Mouse (Mus musculus): Measurements from ENCODE around the gene Cidec. TPM values are rescaled to one million over a fixed set of nuclear protein-coding genes. Genes with fewer than 3 reads are reported as not detected.

The Cidec gene
- total RNA-seq (2014; rRNA removed) (not detected in 2 replicates), polyA plus RNA-seq (2015; fragmentation: Nextera tagmentation; extraction: Ambion mirVana) (not detected in 2 replicates)

- no peak for ATAC-seq
- no peak for DNase-seq (ENCODE audit: low spot score)
- H3K27me3 ChIP-seq (ENCODE audit: insufficient read depth, low read length) = no peaks in the 10 kb centered on the region
- no peak within 1 kb of the TSS for H3K4me2 ChIP-seq (ENCODE audit: low read depth, low read length)
- no peaks in the 10 kb centered on the region for H3K4me1 ChIP-seq (ENCODE audit: insufficient read depth, low read length)
- H3K9ac ChIP-seq (replicated peaks; ENCODE audit: low read length) = no peak within 1 kb of the TSS
- 78% methylated on average over 9 of the region's 9 CpGs for WGBS
- no peaks in the 10 kb centered on the region for H3K9me3 ChIP-seq (ENCODE audit: low read length)
- H3K27ac ChIP-seq = no peak within 1 kb of the TSS
- H3K4me3 ChIP-seq (ENCODE audit: low read length) = no peak within 1 kb of the TSS
- H3K36me3 ChIP-seq (ENCODE audit: insufficient read depth, low read length) = no peaks in the 10 kb centered on the region
- TF ChIP-seq CTCF (IDR thresholded peaks at IDR 0.05; ENCODE audit: low read depth) = no peak
Measured at GRCm38 (mm10) chr6:113435664-113436205, at the start of gene Cidec. Gene Cidec (minus strand): TSS chr6:113435760.

- peak overlapping the region; percentile 53 for H3K4me3 ChIP-seq (ENCODE audit: low read length)
- DNase-seq (ENCODE audit: low spot score) (peak; percentile 60), ATAC-seq (peak; percentile 28)
- H3K27ac ChIP-seq = peak overlapping the region; percentile 96
- peaks cover 6% of the 10 kb centered on the region; the same call in 1 of the 2 replicates for H3K36me3 ChIP-seq (ENCODE audit: insufficient read depth, low read length)
- peak; percentile 26; the same call in 1 of the 2 replicates for TF ChIP-seq CTCF (IDR thresholded peaks at IDR 0.05; ENCODE audit: low read depth)
- H3K27me3 ChIP-seq (ENCODE audit: insufficient read depth, low read length) = no peaks in the 10 kb centered on the region
- WGBS = 7% methylated on average over 10 of the region's 10 CpGs
- H3K9ac ChIP-seq (replicated peaks; ENCODE audit: low read length) = peak overlapping the region; percentile 75
- peak overlapping the region; percentile 84 for H3K4me2 ChIP-seq (ENCODE audit: low read depth, low read length)
- no peaks in the 10 kb centered on the region for H3K9me3 ChIP-seq (ENCODE audit: low read length)
- H3K4me1 ChIP-seq (ENCODE audit: insufficient read depth, low read length) = peaks cover 14% of the 10 kb centered on the region
Measured at GRCm38 (mm10) chr6:113483729-113484128, 48.2 kb upstream of the Cidec start.

GRCm38 (mm10) chr6:113483100-113483615 is 47.6 kb upstream of the Cidec start, which contains the start of gene Creld1:
Gene Creld1 (plus strand): TSS chr6:113483297.
- DNase-seq (ENCODE audit: low spot score) (peak; percentile 96), ATAC-seq (peak; percentile 96)
- Histone ChIP-seq H3K27me3 (ENCODE audit: insufficient read depth, low read length) (no peaks in the 10 kb centered on the region), H3K9ac (replicated peaks; ENCODE audit: low read length) (peak within 1 kb of the TSS; percentile 75), H3K4me1 (ENCODE audit: insufficient read depth, low read length) (peaks cover 14% of the 10 kb centered on the region), H3K36me3 (ENCODE audit: insufficient read depth, low read length) (peaks cover under 1% of the 10 kb centered on the region; the same call in 1 of the 2 replicates), H3K27ac (peak within 1 kb of the TSS; percentile 96), H3K9me3 (ENCODE audit: low read length) (no peaks in the 10 kb centered on the region), H3K4me3 (ENCODE audit: low read length) (peak within 1 kb of the TSS; percentile 53), H3K4me2 (ENCODE audit: low read depth, low read length) (peak within 1 kb of the TSS; percentile 84)
- no peak for TF ChIP-seq CTCF (IDR thresholded peaks at IDR 0.05; ENCODE audit: low read depth)
- 0% methylated on average over 26 of the region's 26 CpGs for WGBS

GRCm38 (mm10) chr6:113482477-113483099 is 47.0 kb upstream of the Cidec start:
- peak overlapping the region; percentile 84 for H3K4me2 ChIP-seq (ENCODE audit: low read depth, low read length)
- no peak for TF ChIP-seq CTCF (IDR thresholded peaks at IDR 0.05; ENCODE audit: low read depth)
- H3K36me3 ChIP-seq (ENCODE audit: insufficient read depth, low read length) = no peaks in the 10 kb centered on the region; the same call in 1 of the 2 replicates
- no peaks in the 10 kb centered on the region for H3K9me3 ChIP-seq (ENCODE audit: low read length)
- ATAC-seq = peak; percentile 55
- WGBS = 1% methylated on average over 64 of the region's 65 CpGs
- peak overlapping the region; percentile 96 for H3K27ac ChIP-seq
- H3K4me3 ChIP-seq (ENCODE audit: low read length) = peak overlapping the region; percentile 53
- peak overlapping the region; percentile 75 for H3K9ac ChIP-seq (replicated peaks; ENCODE audit: low read length)
- peak; percentile 61 for DNase-seq (ENCODE audit: low spot score)
- peaks cover 14% of the 10 kb centered on the region for H3K4me1 ChIP-seq (ENCODE audit: insufficient read depth, low read length)
- H3K27me3 ChIP-seq (ENCODE audit: insufficient read depth, low read length) = no peaks in the 10 kb centered on the region

GRCm38 (mm10) chr6:113480555-113481373 is 45.2 kb upstream of the Cidec start:
- 52% methylated on average over 18 of the region's 18 CpGs for WGBS

GRCm38 (mm10) chr6:113478906-113479305 is 43.3 kb upstream of the Cidec start:
- peaks cover 6% of the 10 kb centered on the region for H3K4me1 ChIP-seq (ENCODE audit: insufficient read depth, low read length)
- H3K36me3 ChIP-seq (ENCODE audit: insufficient read depth, low read length) = no peaks in the 10 kb centered on the region
- no peak for DNase-seq (ENCODE audit: low spot score)
- H3K9me3 ChIP-seq (ENCODE audit: low read length) = no peaks in the 10 kb centered on the region
- no peak overlapping the region for H3K27ac ChIP-seq
- H3K4me3 ChIP-seq (ENCODE audit: low read length) = no peak overlapping the region
- no peak overlapping the region for H3K9ac ChIP-seq (replicated peaks; ENCODE audit: low read length)
- 72% methylated on average over 10 of the region's 10 CpGs for WGBS
- TF ChIP-seq CTCF (IDR thresholded peaks at IDR 0.05; ENCODE audit: low read depth) = no peak
- H3K4me2 ChIP-seq (ENCODE audit: low read depth, low read length) = no peak overlapping the region
- no peak for ATAC-seq
- no peaks in the 10 kb centered on the region for H3K27me3 ChIP-seq (ENCODE audit: insufficient read depth, low read length)

More at GRCm38 (mm10) chr6:113480555-113481373, 45.2 kb upstream of the Cidec start:
- Histone ChIP-seq H3K36me3 (ENCODE audit: insufficient read depth, low read length) (no peaks in the 10 kb centered on the region), H3K4me3 (ENCODE audit: low read length) (no peak overlapping the region), H3K9me3 (ENCODE audit: low read length) (no peaks in the 10 kb centered on the region), H3K9ac (replicated peaks; ENCODE audit: low read length) (no peak overlapping the region), H3K4me1 (ENCODE audit: insufficient read depth, low read length) (peaks cover 14% of the 10 kb centered on the region), H3K27ac (no peak overlapping the region), H3K27me3 (ENCODE audit: insufficient read depth, low read length) (no peaks in the 10 kb centered on the region), H3K4me2 (ENCODE audit: low read depth, low read length) (no peak overlapping the region)
- DNase-seq (ENCODE audit: low spot score) (no peak), ATAC-seq (no peak)
- TF ChIP-seq CTCF (IDR thresholded peaks at IDR 0.05; ENCODE audit: low read depth) = no peak

Measured in hindbrain, postnatal 0 days (tissue).